Mouse (Mus musculus) ES-E14 (cell line): ENCODE data around the gene Slc43a2. TPM values are rescaled to one million over a fixed set of nuclear protein-coding genes. Genes with fewer than 3 reads are reported as not detected.

Experiments
- DNase-seq: peaks from one replicate; pipeline ENCODE4 v3.0.0-alpha.2; 2013; ENCODE audit warnings: low read depth, low spot score
- H3K27ac ChIP-seq: 2 replicates; pipeline ENCODE4 v1.5.1; 2012; ENCODE audit warnings: low read depth, mild to moderate bottlenecking, low read length, moderate library complexity, mixed read lengths; ENCODE audit not compliant: poor library complexity, insufficient read depth, severe bottlenecking
- H3K36me3 ChIP-seq: 2 replicates; pipeline ENCODE4 v1.6.1; 2012; ENCODE audit warnings: mild to moderate bottlenecking, low read length, moderate library complexity, mixed read lengths; ENCODE audit not compliant: control insufficient read depth, poor library complexity, insufficient read depth, severe bottlenecking
- H3K4me1 ChIP-seq, 2 experiments: fragments of 150-350 bp in 1 of 2; sonication (generic) in 1 of 2; 2 replicates each; pipeline ENCODE4 v1.6.1; 2012; ENCODE audit warnings: low read length in 2 of 2, mild to moderate bottlenecking in 1 of 2, mixed read lengths in 1 of 2; ENCODE audit not compliant: control insufficient read depth in 2 of 2, insufficient read depth in 2 of 2, poor library complexity in 1 of 2
- H3K4me3 ChIP-seq, 2 experiments: fragments of 150-350 bp in 1 of 2; sonication (generic) in 1 of 2; 2 replicates each; pipeline ENCODE4 v1.5.1; 2012; ENCODE audit warnings: low read length in 2 of 2, low read depth in 1 of 2, mild to moderate bottlenecking in 1 of 2, mixed read lengths in 1 of 2; ENCODE audit not compliant: insufficient read depth in 1 of 2, poor library complexity in 1 of 2, severe bottlenecking in 1 of 2
- H3K9ac ChIP-seq: 2 replicates; pipeline ENCODE4 v1.6.1; 2012; ENCODE audit warnings: low read depth, mild to moderate bottlenecking, low read length, mixed read lengths; ENCODE audit not compliant: poor library complexity, insufficient read depth, severe bottlenecking
- H3K9me3 ChIP-seq: fragments of 150-350 bp; sonication (generic); 2 replicates; pipeline ENCODE4 v1.6.1; 2012; ENCODE audit warnings: low read depth, mild to moderate bottlenecking, low read length; ENCODE audit not compliant: control insufficient read depth, insufficient read depth
- CHD2 ChIP-seq: IDR thresholded peaks from 2 replicates; pipeline ENCODE4 v1.6.1; 2014; ENCODE audit warnings: mild to moderate bottlenecking, low read depth, low read length, inconsistent platforms
- HCFC1 ChIP-seq: IDR thresholded peaks from 2 replicates; pipeline ENCODE4 v1.6.1; 2012; ENCODE audit warnings: low read length, inconsistent platforms, borderline replicate concordance; ENCODE audit not compliant: insufficient read depth
- MAFK ChIP-seq: IDR thresholded peaks from 2 replicates; pipeline ENCODE4 v1.6.1; 2014; ENCODE audit warnings: mild to moderate bottlenecking, low read depth, low read length, inconsistent platforms; ENCODE audit not compliant: insufficient read depth
- ZC3H11A ChIP-seq: IDR thresholded peaks from 2 replicates; pipeline ENCODE4 v1.6.1; 2012; ENCODE audit warnings: low read depth, mild to moderate bottlenecking, inconsistent platforms, low read length, borderline replicate concordance
- ZNF384 ChIP-seq: IDR thresholded peaks from 2 replicates; pipeline ENCODE4 v1.6.1; 2012; ENCODE audit warnings: low read depth, low read length, inconsistent platforms
- in situ Hi-C, 2 experiments: fragments of 600-800 bp; cut with MboI; formaldehyde crosslinking; loops; one replicate each; pipeline ENCODE4 v1.15.1; 2025; ENCODE audit warnings: low sequenced_read_pairs in 2 of 2, inconsistent platforms in 1 of 2; ENCODE audit not compliant: unreplicated experiment in 2 of 2
- total RNA-seq: library from RNA; depleted of rRNA; stranded (reverse); fragments of 300-350 nt; gene quantifications from 2 replicates; pipeline ENCODE4 v1.2.3, GENCODE M21; 2012

The Slc43a2 gene
- total RNA-seq, 1 experiment, result 24.8 TPM

DNA sequence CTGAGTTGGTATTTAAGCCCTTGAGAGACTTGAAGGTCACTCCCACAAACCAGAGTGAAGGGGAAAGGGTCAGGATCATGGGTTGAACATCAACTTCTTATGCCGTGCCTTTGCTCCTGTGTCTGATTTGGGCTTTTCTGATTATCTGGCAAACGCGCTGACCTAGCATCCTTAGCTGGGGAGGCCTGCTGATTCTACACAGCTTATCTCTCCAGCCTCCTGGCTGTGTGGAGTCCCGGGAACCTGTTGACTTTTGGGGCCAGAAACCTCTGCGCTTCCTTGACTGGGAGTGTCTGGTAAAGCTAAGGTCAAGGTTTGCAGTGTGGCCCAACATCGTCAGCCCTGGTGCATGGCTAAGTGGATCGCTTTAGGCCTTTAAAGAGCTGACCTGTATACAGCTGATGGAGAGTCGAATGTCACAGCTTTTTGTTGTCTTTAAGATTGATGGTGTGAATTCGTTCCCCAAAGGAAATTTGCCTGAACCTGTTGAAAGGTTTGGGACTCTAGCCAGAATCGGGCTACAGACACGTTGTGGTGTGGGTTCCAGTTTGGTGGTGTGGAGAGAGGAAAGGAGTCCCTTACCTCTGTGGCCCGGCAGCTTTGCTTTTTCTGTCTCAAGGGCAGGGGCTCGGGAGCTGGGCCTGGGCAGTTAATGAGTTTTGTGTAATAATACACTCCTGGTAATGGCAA lies 3.8 kb downstream of the Slc43a2 start:
- no peak overlapping the region for H3K9ac ChIP-seq

DNA sequence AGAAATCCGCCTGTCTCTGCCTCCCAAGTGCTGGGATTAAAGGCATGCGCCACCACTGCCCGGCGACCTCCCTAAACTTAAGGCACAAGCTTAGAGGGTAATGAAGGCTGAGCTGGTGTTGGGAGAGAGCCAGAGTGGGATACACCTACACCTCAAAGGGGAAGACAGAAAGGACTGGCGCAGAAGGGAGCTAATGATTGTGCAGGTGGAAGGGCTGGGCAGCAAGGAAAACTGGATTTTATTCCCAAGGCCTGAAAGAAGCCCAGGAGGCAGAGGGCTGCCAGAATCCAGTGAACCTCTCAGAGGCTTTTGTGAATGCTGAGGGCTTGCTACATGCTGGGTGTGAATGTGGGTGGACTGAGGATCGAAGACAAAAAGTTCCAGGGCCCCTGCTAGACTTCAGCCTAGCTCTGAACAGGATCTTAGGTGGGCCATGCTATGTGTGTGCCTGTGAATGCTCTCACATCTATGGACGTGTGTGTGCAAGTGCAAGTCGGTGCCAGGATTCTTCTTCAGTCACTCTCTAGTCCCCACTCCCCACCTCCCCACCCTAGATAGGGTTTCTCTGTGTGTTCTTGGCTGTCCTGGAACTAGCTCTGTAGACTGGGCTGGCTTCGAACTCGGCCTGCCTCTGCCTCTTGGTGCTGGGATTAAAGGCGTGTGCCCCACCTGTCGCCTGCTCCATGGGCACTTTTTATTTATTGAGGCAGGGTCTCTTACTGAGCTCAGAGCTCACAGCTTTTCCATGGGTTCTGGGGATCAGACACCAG lies 4.9 kb downstream of the Slc43a2 start:
- in situ Hi-C loops, result no loop called here
- Histone ChIP-seq H3K9ac (no peak overlapping the region), H3K4me3 (no peak overlapping the region), H3K4me1 (peaks cover 4 to 5% of the 10 kb centered on the region in 2 experiments; a peak in 2 of 4 replicates), H3K36me3 (peaks cover 4% of the 10 kb centered on the region; the same call in 1 of the 2 replicates), H3K9me3 (no peaks in the 10 kb centered on the region), H3K27ac (no peak overlapping the region)
- TF ChIP-seq MAFK (no peak), ZC3H11A (no peak), HCFC1 (no peak), ZNF384 (no peak)
- no peak for DNase-seq

More for the DNA sequence above, 3.8 kb downstream of the Slc43a2 start:
- peaks cover 4 to 5% of the 10 kb centered on the region in 2 experiments; a peak in 2 of 4 replicates for H3K4me1 ChIP-seq
- no peak overlapping the region for H3K4me3 ChIP-seq
- in situ Hi-C loops, result no loop called here
- DNase-seq, result no peak
- TF ChIP-seq ZC3H11A, result no peak
- no peak for TF ChIP-seq CHD2
- TF ChIP-seq MAFK, result no peak
- TF ChIP-seq ZNF384, result no peak
- TF ChIP-seq HCFC1, result no peak
- H3K36me3 ChIP-seq, result peaks cover 2% of the 10 kb centered on the region; the same call in 1 of the 2 replicates
- no peak overlapping the region for H3K27ac ChIP-seq
- H3K9me3 ChIP-seq, result no peaks in the 10 kb centered on the region

DNA sequence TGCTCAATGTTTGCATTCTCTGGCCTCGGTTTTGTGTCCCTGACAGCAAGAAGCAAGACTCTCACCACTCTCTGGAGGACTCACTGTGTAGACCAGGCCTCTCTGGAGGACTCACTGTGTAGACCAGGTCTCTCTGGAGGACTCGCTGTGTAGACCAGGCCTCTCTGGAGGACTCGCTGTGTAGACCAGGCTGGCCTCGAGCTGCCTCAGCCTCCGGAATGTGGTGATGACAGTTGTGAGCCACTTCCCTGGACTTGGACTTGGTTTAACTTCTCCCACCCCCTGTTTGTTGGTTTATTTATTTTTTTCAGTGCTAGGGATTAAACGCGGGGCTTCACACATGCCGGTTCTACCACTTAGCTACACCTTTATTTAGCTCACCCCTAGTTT lies 5.5 kb downstream of the Slc43a2 start:
- no peak overlapping the region for H3K27ac ChIP-seq

DNA sequence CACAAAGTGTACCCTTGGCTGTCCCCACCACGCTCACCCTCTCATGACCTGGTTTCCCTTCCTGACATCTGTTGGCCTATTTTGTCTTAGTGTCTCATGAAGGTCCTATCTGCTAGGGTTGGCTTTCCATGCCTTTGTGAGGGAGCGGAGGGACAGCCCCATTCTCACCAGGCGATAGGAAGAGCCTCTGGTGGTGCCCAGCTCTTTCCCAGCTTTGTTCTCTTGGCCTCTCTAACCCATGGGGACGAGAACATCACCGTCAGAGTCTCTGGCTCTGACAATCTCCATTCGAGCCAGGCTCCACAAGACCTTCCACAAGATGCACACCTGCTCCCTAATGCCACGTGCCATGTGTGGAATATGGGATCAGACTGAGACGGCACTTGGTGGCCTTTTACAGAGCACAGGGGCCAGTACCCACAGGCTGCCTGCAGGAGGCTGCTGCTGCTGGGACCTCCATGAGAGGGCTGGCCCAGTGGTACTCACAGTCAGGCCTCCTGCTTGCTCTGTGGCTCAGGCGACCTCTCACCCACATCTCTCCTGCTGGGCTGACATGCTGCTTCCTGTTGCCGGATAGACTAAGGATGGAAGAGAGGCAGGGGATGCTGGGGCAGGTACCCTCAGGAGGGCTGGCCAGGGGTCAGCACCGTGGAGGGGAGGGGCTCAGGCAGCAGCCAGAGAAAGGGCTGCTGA lies 6.1 kb downstream of the Slc43a2 start:
- Histone ChIP-seq H3K27ac (no peak overlapping the region), H3K4me3 (no peak overlapping the region), H3K9ac (no peak overlapping the region), H3K36me3 (peaks cover 4% of the 10 kb centered on the region; the same call in 1 of the 2 replicates), H3K9me3 (no peaks in the 10 kb centered on the region), H3K4me1 (peaks cover 4 to 5% of the 10 kb centered on the region in 2 experiments; a peak in 2 of 4 replicates)
- DNase-seq, result no peak
- in situ Hi-C loops, result no loop called here
- no peak for TF ChIP-seq HCFC1

More for the DNA sequence above, 5.5 kb downstream of the Slc43a2 start:
- H3K36me3 ChIP-seq, result peaks cover 4% of the 10 kb centered on the region; the same call in 1 of the 2 replicates
- TF ChIP-seq ZNF384 (no peak), ZC3H11A (no peak), CHD2 (no peak)
- no peaks in the 10 kb centered on the region for H3K9me3 ChIP-seq
- in situ Hi-C loops, result no loop called here
- no peak overlapping the region for H3K9ac ChIP-seq
- H3K4me1 ChIP-seq, result peaks cover 4 to 5% of the 10 kb centered on the region in 2 experiments; a peak in 2 of 4 replicates
- no peak overlapping the region for H3K4me3 ChIP-seq
- no peak for DNase-seq
